Comparison of ENCODE assay signal across 8 mouse cellular contexts in the genomic region with DNA sequence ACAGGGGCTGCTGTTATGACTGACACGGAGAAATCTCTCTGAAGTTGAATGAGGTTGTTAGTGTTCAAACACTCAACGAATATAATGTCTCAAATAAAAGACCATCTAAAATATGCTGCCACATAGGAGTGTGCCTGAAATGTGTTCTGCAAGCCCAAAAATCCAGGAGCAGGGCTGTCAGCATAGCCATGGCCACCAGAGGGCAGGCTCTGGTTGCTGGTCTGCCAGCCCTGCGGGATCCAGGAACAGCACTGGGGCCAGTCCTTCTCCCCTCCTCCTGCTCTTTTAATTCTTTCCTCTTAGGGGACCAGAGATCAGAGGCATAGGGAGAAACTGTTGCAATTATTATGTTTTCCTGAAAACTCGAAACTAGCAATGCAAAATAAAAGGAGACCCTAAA.
A peak's percentile ranks its signal among the peaks of the same experiment; 100 is the strongest.
DNase-seq lines count a peak whose midpoint lies in the region; ATAC-seq and TF ChIP-seq lines count a peak whose summit lies in the region.

No protein-coding gene starts in this region.

- no peaks in the 10 kb centered on the region for H3K4me1 ChIP-seq in hindbrain, postnatal 0 days (ENCODE audit: insufficient read depth, low read length)
- H3K4me1 ChIP-seq in midbrain, postnatal 0 days (ENCODE audit: insufficient read depth, low read length) = no peaks in the 10 kb centered on the region
- H3K4me1 ChIP-seq in stomach, embryonic 16.5 days (ENCODE audit: control insufficient read depth, insufficient read depth, low read length) = 0 out of 2 replicates have a peak, but pooled peaks cover 4% of the 10 kb centered on the region

- intact Hi-C loops in left cerebral cortex, postnatal 25 days (cut with DNase I) = loop anchor here (5.0 kb wide), 1 partner anchor 300 kb away; no protein-coding TSS in a partner anchor

- ATAC-seq in hindbrain, postnatal 0 days = peak; percentile 33; the same call in 1 of the 2 replicates
- ATAC-seq in midbrain, postnatal 0 days (ENCODE audit: low FRiP score) = peak; percentile 17; the same call in 1 of the 2 replicates
- ATAC-seq in stomach, embryonic 16.5 days (ENCODE audit: insufficient read depth, low FRiP score) = peak; percentile 37; the same call in 1 of the 2 replicates

- H3K4me3 ChIP-seq in hindbrain, postnatal 0 days (ENCODE audit: low read length) = no peak overlapping the region
- H3K4me3 ChIP-seq in midbrain, postnatal 0 days (ENCODE audit: low read depth, low read length) = no peak overlapping the region
- H3K4me3 ChIP-seq in stomach, embryonic 16.5 days (replicated peaks; ENCODE audit: low read length) = no peak overlapping the region

- TF ChIP-seq CTCF in hindbrain, postnatal 0 days (IDR thresholded peaks at IDR 0.05; ENCODE audit: low read depth) = peak; percentile 92
- TF ChIP-seq CTCF in midbrain, postnatal 0 days (IDR thresholded peaks at IDR 0.05) = peak; percentile 87

- 8% methylated on average over 4 of the region's 4 CpGs for WGBS in hindbrain, postnatal 0 days
- WGBS in midbrain, postnatal 0 days = 13% methylated on average over 4 of the region's 4 CpGs
- 15% methylated on average over 4 of the region's 4 CpGs for WGBS in stomach, embryonic 16.5 days

- no peak overlapping the region for H3K9ac ChIP-seq in hindbrain, postnatal 0 days (replicated peaks; ENCODE audit: low read length)
- H3K9ac ChIP-seq in midbrain, postnatal 0 days (replicated peaks; ENCODE audit: low read length, poor library complexity, severe bottlenecking) = no peak overlapping the region
- no peak overlapping the region for H3K9ac ChIP-seq in stomach, embryonic 16.5 days (ENCODE audit: low read length)

- H3K36me3 ChIP-seq in hindbrain, postnatal 0 days (ENCODE audit: insufficient read depth, low read length) = no peaks in the 10 kb centered on the region
- no peaks in the 10 kb centered on the region for H3K36me3 ChIP-seq in midbrain, postnatal 0 days (ENCODE audit: insufficient read depth, low read length)
- no peaks in the 10 kb centered on the region for H3K36me3 ChIP-seq in stomach, embryonic 16.5 days (ENCODE audit: control insufficient read depth, insufficient read depth, low read length)

- 0 out of 2 replicates have a peak, but pooled peaks cover 4% of the 10 kb centered on the region for H3K27me3 ChIP-seq in hindbrain, postnatal 0 days (ENCODE audit: insufficient read depth, low read length)
- H3K27me3 ChIP-seq in midbrain, postnatal 0 days (ENCODE audit: insufficient read depth, low read length) = peaks cover 12% of the 10 kb centered on the region
- H3K27me3 ChIP-seq in stomach, embryonic 16.5 days (ENCODE audit: control insufficient read depth, insufficient read depth, low read length) = peaks cover 8% of the 10 kb centered on the region

- no peak overlapping the region for H3K4me2 ChIP-seq in hindbrain, postnatal 0 days (ENCODE audit: low read depth, low read length)
- no peak overlapping the region for H3K4me2 ChIP-seq in midbrain, postnatal 0 days (ENCODE audit: low read depth, low read length, poor library complexity, severe bottlenecking)
- no peak overlapping the region for H3K4me2 ChIP-seq in stomach, embryonic 16.5 days (ENCODE audit: low read depth, low read length)

- DNase-seq in cerebellum, adult 18-20 months = peak; percentile 45 to 61
- DNase-seq in cerebellum, adult 11-12 months = no peak
- DNase-seq in R1 (ENCODE audit: low read depth, low spot score) = peak; percentile 40
- DNase-seq in embryo, embryonic 9.5 days (ENCODE audit: extremely low spot score) = peak; percentile 80
- peak; percentile 71 for DNase-seq in hindbrain, postnatal 0 days (ENCODE audit: low spot score)
- peak; percentile 73 to 74 for DNase-seq in left cerebral cortex, postnatal 25 days (ENCODE audit: low spot score in 2 of 2)
- DNase-seq in midbrain, postnatal 0 days (ENCODE audit: low spot score) = peak; percentile 59

- H3K27ac ChIP-seq in hindbrain, postnatal 0 days = no peak overlapping the region
- no peak overlapping the region for H3K27ac ChIP-seq in midbrain, postnatal 0 days (ENCODE audit: low read depth, low read length)
- H3K27ac ChIP-seq in stomach, embryonic 16.5 days (ENCODE audit: low read length) = no peak overlapping the region

- H3K9me3 ChIP-seq in hindbrain, postnatal 0 days (ENCODE audit: low read length) = no peaks in the 10 kb centered on the region
- H3K9me3 ChIP-seq in midbrain, postnatal 0 days (ENCODE audit: low read length) = no peaks in the 10 kb centered on the region
- no peaks in the 10 kb centered on the region for H3K9me3 ChIP-seq in stomach, embryonic 16.5 days (replicated peaks; ENCODE audit: control insufficient read depth, low read length)
